Mouse (Mus musculus) heart, embryonic 11.5 days (tissue): ENCODE measurements around the gene Olfr770. TPM values are rescaled to one million over a fixed set of nuclear protein-coding genes. Genes with fewer than 3 reads are reported as not detected.

Experiments used
- polyA plus RNA-seq: library from polyadenylated mRNA; unstranded; fragments of >200 nt; fragmentation: Nextera tagmentation; extraction: Ambion mirVana; gene quantifications from 2 replicates; pipeline ENCODE4 v1.2.1, GENCODE M21; 2014

Gene Olfr770
- polyA plus RNA-seq, 1 experiment from 2014 or later: not detected

Other genes starting within 250 kb of the Olfr770 start
- gene Gdf11, start 247.3 kb downstream of the Olfr770 start, polyA plus RNA-seq: 4.1 and 4.5 TPM in 2 replicates
- 296 and 306 TPM in 2 replicates for gene Cd63, start 238.0 kb downstream of the Olfr770 start, polyA plus RNA-seq
- 6.1 and 8.1 TPM in 2 replicates for gene Rdh5, start 216.1 kb downstream of the Olfr770 start, polyA plus RNA-seq
- gene Bloc1s1, start 215.0 kb downstream of the Olfr770 start, polyA plus RNA-seq: 195 and 206 TPM in 2 replicates
- gene Itga7, start 205.2 kb downstream of the Olfr770 start, polyA plus RNA-seq: 0.43 and 0.79 TPM in 2 replicates
- gene Mettl7b, start 178.0 kb downstream of the Olfr770 start, polyA plus RNA-seq: not detected in 2 replicates
- not detected in 2 replicates for gene Olfr9, start 149.6 kb downstream of the Olfr770 start, polyA plus RNA-seq
- not detected in 2 replicates for gene Olfr763, start 128.2 kb downstream of the Olfr770 start, polyA plus RNA-seq
- not detected in 2 replicates for gene Olfr764-ps1, start 99.1 kb downstream of the Olfr770 start, polyA plus RNA-seq
- not detected in 2 replicates for gene Olfr765, start 89.0 kb downstream of the Olfr770 start, polyA plus RNA-seq
- gene Olfr766-ps1, start 70.0 kb downstream of the Olfr770 start, polyA plus RNA-seq: not detected in 2 replicates
- gene Olfr767, start 56.1 kb downstream of the Olfr770 start, polyA plus RNA-seq: not detected in 2 replicates
- gene Olfr768, start 39.6 kb downstream of the Olfr770 start, polyA plus RNA-seq: not detected in 2 replicates
- not detected in 2 replicates for gene Olfr769, start 21.1 kb downstream of the Olfr770 start, polyA plus RNA-seq
- gene Olfr771, start 25.8 kb upstream of the Olfr770 start, polyA plus RNA-seq: not detected in 2 replicates
- gene Olfr772, start 38.9 kb upstream of the Olfr770 start, polyA plus RNA-seq: not detected in 2 replicates
- not detected in 2 replicates for gene Olfr773, start 48.4 kb upstream of the Olfr770 start, polyA plus RNA-seq
- gene Olfr774, start 97.2 kb upstream of the Olfr770 start, polyA plus RNA-seq: not detected in 2 replicates
- gene Olfr775, start 109.4 kb upstream of the Olfr770 start, polyA plus RNA-seq: not detected in 2 replicates
- not detected in 2 replicates for gene Olfr776, start 120.1 kb upstream of the Olfr770 start, polyA plus RNA-seq
- not detected in 2 replicates for gene Olfr777, start 132.5 kb upstream of the Olfr770 start, polyA plus RNA-seq
- gene Olfr780, start 179.1 kb upstream of the Olfr770 start, polyA plus RNA-seq: not detected in 2 replicates
- not detected in 2 replicates for gene Olfr781, start 189.9 kb upstream of the Olfr770 start, polyA plus RNA-seq
- gene Olfr782, start 209.9 kb upstream of the Olfr770 start, polyA plus RNA-seq: not detected in 2 replicates
- not detected in 2 replicates for gene Olfr784, start 245.1 kb upstream of the Olfr770 start, polyA plus RNA-seq